Mouse (Mus musculus): ENCODE data around the gene Fkbp11. TPM values are rescaled to one million over a fixed set of nuclear protein-coding genes. Genes with fewer than 3 reads are reported as not detected.

The Fkbp11 gene
- polyA plus RNA-seq, 2 experiments: 70.1 to 123 TPM

DNA sequence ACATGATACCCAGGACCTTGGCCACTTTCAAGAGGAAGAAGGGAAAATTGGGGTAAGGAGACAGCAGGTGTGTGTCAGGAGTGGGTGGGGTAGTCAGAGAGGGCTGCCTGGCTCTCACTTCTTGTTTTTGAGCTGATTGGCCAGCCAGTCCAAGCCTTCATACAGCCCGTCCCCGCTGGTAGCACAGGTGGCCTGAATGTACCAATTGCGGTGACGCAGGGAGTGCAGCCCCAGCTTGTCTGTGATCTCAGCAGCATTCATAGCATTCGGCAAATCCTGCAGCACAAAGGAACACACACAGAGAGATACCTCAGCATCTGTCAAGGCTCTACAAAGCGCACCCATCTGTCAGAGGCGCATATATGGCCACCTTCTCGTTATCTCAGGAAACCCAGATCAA is 12.2 kb upstream of the Fkbp11 start:
- WGBS (ENCODE audit: insufficient replicate concordance): 76% methylated on average over 8 of the region's 8 CpGs
- Histone ChIP-seq H3K27ac (no peak overlapping the region), H3K27me3 (ENCODE audit: control insufficient read depth, insufficient read depth, low read length) (no peaks in the 10 kb centered on the region), H3K9me3 (ENCODE audit: control insufficient read depth, low read length) (no peaks in the 10 kb centered on the region), H3K4me1 (replicated peaks; ENCODE audit: control insufficient read depth in 2 of 2, insufficient read depth in 2 of 2, low read length in 1 of 2) (no peaks in the 10 kb centered on the region; a peak in 1 of 4 replicates), H3K4me2 (ENCODE audit: low read depth) (no peak overlapping the region), H3K36me3 (replicated peaks; ENCODE audit: control insufficient read depth, insufficient read depth, low read depth) (no peaks in the 10 kb centered on the region), H3K9ac (replicated peaks) (no peak overlapping the region), H3K4me3 (ENCODE audit: insufficient read depth in 1 of 2, low read depth in 2 of 2, low read length in 2 of 2) (no peak overlapping the region)
- DNase-seq (ENCODE audit: low read depth in 3 of 3, low spot score in 3 of 3) (no peak), ATAC-seq (ENCODE audit: insufficient read depth) (no peak)
- TF ChIP-seq CTCF (IDR thresholded peaks at IDR 0.05; ENCODE audit: low read depth) (no peak), EP300 (IDR thresholded peaks at IDR 0.05; ENCODE audit: low read depth) (no peak)

DNA sequence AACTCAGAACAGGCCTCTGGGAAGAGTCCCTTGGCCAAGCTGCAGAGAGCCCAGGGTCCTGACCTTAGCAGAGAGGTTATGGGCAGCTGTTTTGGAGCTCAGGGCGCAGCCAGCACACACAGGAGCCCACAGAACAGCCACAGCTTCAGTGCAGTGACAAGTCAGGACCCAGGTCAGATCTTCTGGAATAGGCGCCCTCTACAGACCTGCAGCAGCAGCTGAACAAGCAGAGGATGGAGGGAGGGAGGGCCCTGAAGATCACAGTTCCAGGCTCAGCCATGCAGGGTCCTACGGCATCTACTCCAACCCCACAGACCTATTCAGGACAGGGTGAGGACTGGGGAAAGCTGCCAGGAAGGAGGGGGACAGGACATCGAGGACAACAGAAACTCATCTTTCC is 10.8 kb upstream of the Fkbp11 start:
- DNase-seq (ENCODE audit: low read depth in 3 of 3, low spot score in 3 of 3) (no peak), ATAC-seq (ENCODE audit: insufficient read depth) (peak; percentile 29; the same call in 1 of the 2 replicates)
- Histone ChIP-seq H3K27ac (no peak overlapping the region), H3K9me3 (ENCODE audit: control insufficient read depth, low read length) (no peaks in the 10 kb centered on the region), H3K9ac (replicated peaks) (no peak overlapping the region), H3K4me2 (ENCODE audit: low read depth) (no peak overlapping the region), H3K4me3 (ENCODE audit: insufficient read depth in 1 of 2, low read depth in 2 of 2, low read length in 2 of 2) (no peak overlapping the region), H3K27me3 (ENCODE audit: control insufficient read depth, insufficient read depth, low read length) (no peaks in the 10 kb centered on the region), H3K36me3 (replicated peaks; ENCODE audit: control insufficient read depth, insufficient read depth, low read depth) (no peaks in the 10 kb centered on the region), H3K4me1 (replicated peaks; ENCODE audit: control insufficient read depth in 2 of 2, insufficient read depth in 2 of 2, low read length in 1 of 2) (peaks cover 0 to 4% of the 10 kb centered on the region in 2 experiments; a peak in 2 of 4 replicates)
- TF ChIP-seq EP300 (IDR thresholded peaks at IDR 0.05; ENCODE audit: low read depth) (no peak), CTCF (IDR thresholded peaks at IDR 0.05; ENCODE audit: low read depth) (peak; percentile 57)
- WGBS (ENCODE audit: insufficient replicate concordance): 49% methylated on average over 4 of the region's 4 CpGs

DNA sequence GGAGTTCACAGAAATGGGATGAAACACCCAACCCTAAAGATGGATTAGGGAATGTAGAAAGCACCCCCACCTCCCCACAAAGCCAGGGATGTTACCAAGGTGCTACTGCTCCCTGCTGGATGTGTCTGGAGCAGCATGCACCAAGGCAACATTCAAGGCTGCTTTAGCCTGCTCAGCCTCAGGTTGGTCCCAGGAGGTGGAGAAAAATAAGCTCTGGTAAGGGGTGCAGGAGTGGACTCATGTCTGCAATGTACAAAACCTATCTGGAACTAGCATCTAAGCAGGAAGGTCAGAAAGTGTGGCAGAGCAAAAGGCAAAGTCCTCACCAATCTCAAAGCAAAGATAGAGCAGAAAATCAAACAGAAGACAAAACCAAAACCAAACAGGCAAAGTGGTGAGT is 9.9 kb upstream of the Fkbp11 start:
- no peaks in the 10 kb centered on the region for H3K36me3 ChIP-seq (replicated peaks; ENCODE audit: control insufficient read depth, insufficient read depth, low read depth)
- no peak overlapping the region for H3K9ac ChIP-seq (replicated peaks)
- H3K4me3 ChIP-seq (ENCODE audit: insufficient read depth in 1 of 2, low read depth in 2 of 2, low read length in 2 of 2): no peak overlapping the region
- TF ChIP-seq EP300 (IDR thresholded peaks at IDR 0.05; ENCODE audit: low read depth) (no peak), CTCF (IDR thresholded peaks at IDR 0.05; ENCODE audit: low read depth) (peak; percentile 63)
- ATAC-seq (ENCODE audit: insufficient read depth) (peak; percentile 41), DNase-seq (ENCODE audit: low read depth in 3 of 3, low spot score in 3 of 3) (no peak)
- H3K9me3 ChIP-seq (ENCODE audit: control insufficient read depth, low read length): no peaks in the 10 kb centered on the region
- peaks cover 6 to 12% of the 10 kb centered on the region in 2 experiments; a peak in 3 of 4 replicates for H3K4me1 ChIP-seq (replicated peaks; ENCODE audit: control insufficient read depth in 2 of 2, insufficient read depth in 2 of 2, low read length in 1 of 2)
- no peaks in the 10 kb centered on the region for H3K27me3 ChIP-seq (ENCODE audit: control insufficient read depth, insufficient read depth, low read length)
- no peak overlapping the region for H3K27ac ChIP-seq
- H3K4me2 ChIP-seq (ENCODE audit: low read depth): no peak overlapping the region

DNA sequence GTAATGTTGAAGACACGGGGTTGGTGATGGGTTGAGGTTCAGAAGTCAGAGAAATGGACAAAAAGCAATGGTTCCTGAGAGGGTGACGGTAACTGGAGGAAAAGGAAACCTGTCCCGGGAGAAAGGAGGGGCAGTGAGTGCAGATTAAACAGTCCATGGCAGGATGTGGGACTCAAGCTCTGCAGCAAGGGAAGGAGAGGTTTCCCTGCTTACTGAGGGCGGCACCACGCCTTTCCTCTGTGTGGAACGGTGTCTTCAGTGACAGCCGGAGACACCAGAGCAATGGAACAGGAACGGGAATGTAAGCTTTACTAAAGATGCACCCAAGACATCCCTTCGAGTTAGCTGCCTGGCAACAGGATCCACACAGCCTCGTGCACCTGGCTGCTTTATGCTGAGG is 8.5 kb upstream of the Fkbp11 start:
- H3K27me3 ChIP-seq (ENCODE audit: control insufficient read depth, insufficient read depth, low read length): no peaks in the 10 kb centered on the region
- no peak overlapping the region for H3K4me3 ChIP-seq (ENCODE audit: insufficient read depth in 1 of 2, low read depth in 2 of 2, low read length in 2 of 2)
- no peaks in the 10 kb centered on the region for H3K9me3 ChIP-seq (ENCODE audit: control insufficient read depth, low read length)
- no peak for ATAC-seq (ENCODE audit: insufficient read depth)
- peaks cover 6 to 16% of the 10 kb centered on the region in 2 experiments; a peak in 3 of 4 replicates for H3K4me1 ChIP-seq (replicated peaks; ENCODE audit: control insufficient read depth in 2 of 2, insufficient read depth in 2 of 2, low read length in 1 of 2)
- H3K4me2 ChIP-seq (ENCODE audit: low read depth): no peak overlapping the region
- no peaks in the 10 kb centered on the region for H3K36me3 ChIP-seq (replicated peaks; ENCODE audit: control insufficient read depth, insufficient read depth, low read depth)
- H3K9ac ChIP-seq (replicated peaks): no peak overlapping the region
- H3K27ac ChIP-seq: no peak overlapping the region
- WGBS (ENCODE audit: insufficient replicate concordance): 74% methylated on average over 10 of the region's 10 CpGs
- TF ChIP-seq CTCF (IDR thresholded peaks at IDR 0.05; ENCODE audit: low read depth) (no peak), EP300 (IDR thresholded peaks at IDR 0.05; ENCODE audit: low read depth) (no peak)
- DNase-seq (ENCODE audit: low read depth in 3 of 3, low spot score in 3 of 3): no peak

DNA sequence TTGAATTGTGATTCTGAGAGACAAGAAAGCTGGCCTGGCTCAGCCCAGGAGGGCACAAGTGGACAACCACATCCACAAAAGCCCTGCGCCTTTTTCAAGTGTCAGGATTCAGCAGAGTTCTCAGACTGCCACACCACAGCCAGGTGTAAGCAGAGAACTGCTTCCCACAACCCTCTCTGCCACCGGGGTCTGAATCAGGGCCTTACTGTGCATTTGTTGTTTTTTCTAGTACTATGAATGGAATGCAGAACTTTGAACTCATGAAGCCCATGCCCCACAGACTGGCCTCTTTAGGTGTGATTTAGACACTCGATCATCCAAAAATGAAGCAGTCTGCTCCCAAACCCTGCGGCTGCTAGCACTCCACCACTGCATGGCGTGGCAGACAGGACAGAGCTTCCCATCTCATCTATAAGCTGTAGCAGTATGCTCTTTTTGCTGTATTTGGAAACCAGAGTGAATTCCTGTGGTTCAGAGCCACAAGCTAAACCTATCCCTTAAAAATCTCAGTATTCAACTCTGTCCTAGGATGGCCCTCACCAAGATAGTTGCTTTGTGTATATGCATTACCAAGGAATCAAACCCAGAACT is 6.1 kb upstream of the Fkbp11 start:
- H3K4me2 ChIP-seq (ENCODE audit: low read depth): no peak overlapping the region
- no peaks in the 10 kb centered on the region for H3K36me3 ChIP-seq (replicated peaks; ENCODE audit: control insufficient read depth, insufficient read depth, low read depth)
- no peak overlapping the region for H3K27ac ChIP-seq
- ATAC-seq (ENCODE audit: insufficient read depth): no peak
- no peak overlapping the region for H3K4me3 ChIP-seq (ENCODE audit: insufficient read depth in 1 of 2, low read depth in 2 of 2, low read length in 2 of 2)
- peaks cover 3% of the 10 kb centered on the region for H3K27me3 ChIP-seq (ENCODE audit: control insufficient read depth, insufficient read depth, low read length)
- no peak overlapping the region for H3K9ac ChIP-seq (replicated peaks)
- WGBS (ENCODE audit: insufficient replicate concordance): 61% methylated on average over 5 of the region's 5 CpGs
- no peaks in the 10 kb centered on the region for H3K9me3 ChIP-seq (ENCODE audit: control insufficient read depth, low read length)
- TF ChIP-seq CTCF (IDR thresholded peaks at IDR 0.05; ENCODE audit: low read depth) (no peak), EP300 (IDR thresholded peaks at IDR 0.05; ENCODE audit: low read depth) (no peak)
- no peak for DNase-seq (ENCODE audit: low read depth in 3 of 3, low spot score in 3 of 3)
- H3K4me1 ChIP-seq (replicated peaks; ENCODE audit: control insufficient read depth in 2 of 2, insufficient read depth in 2 of 2, low read length in 1 of 2): peaks cover 6 to 18% of the 10 kb centered on the region in 2 experiments; a peak in 3 of 4 replicates
